Mouse (Mus musculus) induced T-regulatory cell, adult 2 months (primary cell): ENCODE measurements around the gene Vhl.

Experiments
- DNase-seq: peaks from one replicate; pipeline ENCODE4 v3.0.0-alpha.2; 2012; ENCODE audit warnings: low read depth

Vhl gene

DNA sequence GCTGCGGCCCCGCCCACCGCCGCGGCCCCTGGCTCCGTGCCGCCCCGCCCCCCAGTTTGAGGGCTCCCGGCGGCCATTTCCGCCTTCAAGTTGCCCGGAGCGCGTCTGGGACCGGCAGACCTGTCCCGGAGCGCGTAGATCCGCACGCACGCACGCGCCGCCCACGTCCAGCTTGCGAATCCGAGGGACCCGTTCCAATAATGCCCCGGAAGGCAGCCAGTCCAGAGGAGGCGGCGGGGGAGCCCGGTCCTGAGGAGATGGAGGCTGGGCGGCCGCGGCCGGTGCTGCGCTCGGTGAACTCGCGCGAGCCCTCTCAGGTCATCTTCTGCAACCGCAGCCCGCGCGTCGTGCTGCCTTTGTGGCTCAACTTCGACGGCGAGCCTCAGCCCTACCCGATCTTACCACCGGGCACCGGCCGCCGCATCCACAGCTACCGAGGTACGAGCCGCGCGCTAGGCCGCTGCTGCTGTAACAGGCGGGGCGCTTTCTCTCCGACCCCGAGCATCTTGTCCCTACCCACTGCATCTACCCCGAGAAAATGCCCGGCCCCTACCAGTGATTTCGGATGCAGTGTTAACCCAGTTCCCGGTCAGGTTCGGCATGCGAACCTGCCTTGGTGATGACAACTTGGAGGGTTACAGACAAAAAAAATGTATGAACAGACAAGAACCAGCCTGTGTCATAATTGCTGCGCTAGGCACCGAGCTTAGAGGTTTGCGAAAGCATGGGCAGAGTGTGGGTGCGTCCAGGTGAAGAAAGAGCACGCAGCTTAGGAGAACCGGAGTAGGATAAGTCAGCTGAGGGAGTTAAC is at the start of gene Vhl:
Gene Vhl, plus strand, starts transcription at position 19 of the 811 bp plus-strand sequence.
- DNase-seq, result peak; percentile 92

DNA sequence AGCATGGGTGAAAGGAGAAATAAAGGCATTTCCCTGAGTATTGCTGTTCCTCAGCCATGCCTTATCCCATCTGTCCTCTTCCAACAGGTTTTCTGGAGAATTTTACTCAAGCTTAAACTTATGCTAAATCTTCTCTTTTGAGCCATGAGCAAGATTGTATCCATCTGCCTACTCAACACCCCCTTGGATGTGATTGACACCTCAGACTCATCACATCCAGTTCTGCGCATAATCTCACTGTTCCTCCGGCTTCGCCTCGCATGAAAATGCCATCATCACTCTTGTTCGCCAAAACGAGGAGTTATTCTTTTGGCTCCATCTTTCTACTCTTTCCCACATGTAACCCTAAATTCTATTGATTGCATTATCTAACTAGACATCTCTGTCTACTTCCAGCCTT is 47.7 kb upstream of the Vhl start:
- DNase-seq, result no peak

DNA sequence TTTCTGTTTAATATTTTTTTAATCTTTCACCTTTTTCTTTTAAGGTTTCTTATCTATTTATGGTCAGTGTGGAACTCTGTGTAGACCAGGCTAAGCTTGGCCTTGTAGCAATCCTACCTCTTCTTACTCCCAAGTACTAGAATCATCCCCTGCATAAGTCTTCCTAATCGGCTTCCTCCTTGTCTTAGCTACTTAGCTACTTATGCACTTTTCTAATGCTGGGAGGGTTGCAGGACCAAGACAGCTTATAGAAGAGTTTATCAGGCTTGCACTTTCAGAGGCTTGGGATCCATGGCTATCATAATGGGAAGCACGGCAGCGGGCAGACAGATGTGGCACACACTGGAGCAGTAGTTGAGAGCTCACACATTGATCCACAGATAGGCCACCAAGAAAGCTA is 44.5 kb upstream of the Vhl start:
- DNase-seq, result no peak

DNA sequence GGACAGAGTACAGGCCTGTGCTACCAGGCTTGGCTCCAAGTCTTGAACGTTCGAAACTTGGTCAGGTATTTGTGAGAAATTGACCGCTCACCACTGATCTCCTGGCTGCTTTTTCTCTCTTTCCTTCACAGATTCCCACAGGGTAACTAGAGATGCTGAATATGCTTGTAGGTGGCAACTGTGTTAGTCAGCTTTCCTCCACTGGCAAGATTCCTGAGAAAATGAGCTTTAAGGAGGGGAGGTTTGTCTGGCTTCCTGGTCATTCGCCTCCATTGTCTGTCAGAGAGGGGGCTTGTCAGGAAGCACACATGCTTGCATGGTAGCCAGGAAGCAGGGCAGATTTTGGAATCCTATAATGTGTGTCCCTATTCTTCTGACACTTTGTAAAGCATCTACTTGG is 40.7 kb upstream of the Vhl start:
- DNase-seq, result no peak

DNA sequence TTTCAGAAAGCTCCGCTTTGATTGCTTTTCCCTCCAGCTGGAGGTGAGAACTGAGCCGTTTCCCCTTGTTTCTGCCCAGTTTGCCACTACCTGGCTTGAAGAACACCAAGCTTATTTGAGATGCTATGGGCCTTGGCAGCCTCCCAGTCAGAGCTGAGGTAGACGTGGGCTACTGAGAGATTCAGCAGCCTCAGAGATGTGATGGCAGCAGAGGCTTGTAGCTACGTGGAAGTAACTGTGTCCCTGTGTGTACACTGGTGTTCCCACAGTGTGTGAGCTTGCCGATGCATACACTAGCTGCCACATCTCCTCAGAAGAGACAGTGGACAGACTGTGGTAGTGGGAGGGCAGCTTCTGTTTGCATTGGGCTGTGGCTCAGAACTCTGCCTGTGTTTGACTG is 38.7 kb upstream of the Vhl start:
- DNase-seq, result no peak

DNA sequence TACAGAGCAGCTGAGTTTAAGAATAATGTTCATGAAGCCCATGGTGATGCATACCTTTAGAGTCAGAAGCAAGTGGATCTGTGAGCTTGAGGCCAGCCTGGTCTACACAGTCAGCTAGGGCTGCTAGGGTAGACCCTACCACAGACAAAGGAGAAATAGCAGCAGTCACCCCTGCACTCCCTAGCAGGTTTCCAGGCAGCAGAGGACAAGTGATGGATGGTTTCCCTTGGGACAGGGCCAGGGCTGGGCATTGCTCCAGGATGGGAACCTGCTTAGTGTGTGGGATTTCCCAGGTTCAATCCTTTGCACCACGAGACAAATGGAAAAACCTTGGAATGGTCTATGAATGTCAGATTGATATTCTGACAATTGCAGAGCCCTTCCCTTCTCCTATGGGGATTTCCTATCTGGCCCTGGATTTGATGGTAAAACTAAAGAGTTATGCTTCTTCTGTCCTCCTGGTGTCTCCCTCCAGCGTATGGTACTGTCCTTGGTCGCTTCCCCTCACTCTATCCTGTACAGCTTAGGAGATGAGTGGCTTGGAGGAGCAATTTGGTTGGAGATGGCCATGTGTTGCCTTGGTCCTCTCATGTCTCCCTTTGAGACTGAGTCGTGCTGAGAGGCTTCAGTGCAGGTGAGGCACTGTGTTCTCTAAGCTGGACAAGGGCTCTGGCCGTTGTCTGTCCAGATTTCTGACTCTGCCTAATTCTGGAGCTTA is 37.1 kb upstream of the Vhl start:
- DNase-seq, result no peak

DNA sequence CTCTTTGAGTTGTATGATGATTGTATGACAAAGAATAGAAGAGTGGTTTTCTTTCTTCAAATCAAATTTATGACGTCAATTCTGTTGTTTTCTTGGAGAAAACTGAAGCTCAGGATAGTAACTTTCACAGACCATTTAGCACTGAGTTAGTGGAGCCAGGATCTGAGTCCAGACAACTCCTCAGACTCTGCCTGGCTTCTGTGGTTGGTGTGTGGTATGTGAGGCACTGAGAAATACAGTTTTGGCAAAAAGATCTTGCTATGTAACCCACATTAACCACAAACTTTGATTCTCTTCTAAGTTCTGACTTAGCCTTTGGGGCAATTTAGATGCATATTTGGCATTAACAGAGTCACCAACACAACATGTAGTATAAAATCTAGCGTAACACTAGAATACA is 31.1 kb upstream of the Vhl start:
- DNase-seq, result no peak

DNA sequence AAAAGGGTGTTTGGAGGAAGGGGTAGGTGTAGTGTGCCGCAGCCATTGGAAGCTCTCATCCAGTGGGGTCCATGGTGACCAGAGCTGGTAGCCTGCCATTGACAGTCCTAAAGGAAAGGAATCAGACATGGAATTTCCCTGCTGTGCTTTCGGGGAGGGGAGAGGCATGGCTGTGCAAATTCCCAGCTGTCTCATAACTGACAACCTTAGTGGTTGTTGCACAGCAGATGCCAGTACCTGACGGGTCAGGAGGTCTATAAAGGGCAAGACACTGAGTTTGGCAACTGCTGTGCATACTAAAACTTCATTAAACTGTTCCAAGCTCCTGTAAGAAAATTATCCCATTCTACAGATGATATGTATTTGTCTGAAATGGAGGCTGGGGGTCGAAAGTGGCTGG is 25.8 kb upstream of the Vhl start:
- no peak for DNase-seq

DNA sequence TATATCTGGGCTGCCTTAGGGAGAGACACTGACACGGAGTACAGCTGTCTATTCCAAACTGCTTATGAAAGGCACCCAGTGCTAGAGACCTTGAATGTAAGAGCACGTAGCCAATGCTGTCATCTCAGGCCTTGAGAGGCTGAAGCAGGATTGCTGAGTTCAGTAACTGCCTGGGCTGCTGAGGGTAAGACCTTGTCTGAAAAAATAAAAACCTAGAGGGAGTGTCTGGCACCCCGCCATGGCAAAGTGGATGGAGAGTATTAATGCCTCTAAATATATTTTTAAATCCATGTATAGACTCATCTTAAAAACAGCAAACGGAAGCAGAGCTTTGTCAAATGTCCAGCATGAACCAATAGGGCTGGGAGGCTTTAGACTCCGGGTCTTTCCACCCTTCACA is 23.9 kb upstream of the Vhl start:
- DNase-seq, result no peak

DNA sequence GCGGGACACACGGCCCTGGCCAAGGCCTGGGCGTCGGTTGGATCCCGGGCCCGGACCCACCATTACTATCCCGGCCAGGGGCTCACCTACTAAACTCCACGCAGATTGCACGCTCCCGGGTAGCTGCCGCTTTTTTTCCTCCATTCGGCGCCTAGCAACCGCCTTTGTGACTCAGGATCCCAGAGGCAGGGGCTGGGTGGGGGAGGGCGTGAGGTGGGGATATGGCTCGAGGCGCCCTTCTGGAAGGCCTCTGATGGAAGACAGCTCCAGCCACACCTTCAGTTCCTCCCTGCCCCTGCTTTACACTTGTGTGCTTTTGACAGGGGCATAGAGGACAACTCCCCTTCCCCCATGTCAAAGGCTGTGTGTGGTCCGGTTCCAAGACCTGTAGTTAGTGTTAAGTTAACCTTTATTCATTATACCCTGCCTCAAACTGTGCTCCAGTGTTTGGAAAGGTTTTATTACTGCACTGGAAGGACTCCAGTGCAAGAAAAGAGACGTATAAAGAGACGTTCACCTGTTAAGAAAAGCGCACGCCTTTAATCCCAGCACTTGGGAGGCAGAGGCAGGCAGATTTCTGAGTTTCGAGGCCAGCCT is 23.1 kb upstream of the Vhl start, which contains the start of gene Fancd2os:
Gene Fancd2os, minus strand, starts transcription at position 173 of the 597 bp plus-strand sequence.
- DNase-seq, result no peak

DNA sequence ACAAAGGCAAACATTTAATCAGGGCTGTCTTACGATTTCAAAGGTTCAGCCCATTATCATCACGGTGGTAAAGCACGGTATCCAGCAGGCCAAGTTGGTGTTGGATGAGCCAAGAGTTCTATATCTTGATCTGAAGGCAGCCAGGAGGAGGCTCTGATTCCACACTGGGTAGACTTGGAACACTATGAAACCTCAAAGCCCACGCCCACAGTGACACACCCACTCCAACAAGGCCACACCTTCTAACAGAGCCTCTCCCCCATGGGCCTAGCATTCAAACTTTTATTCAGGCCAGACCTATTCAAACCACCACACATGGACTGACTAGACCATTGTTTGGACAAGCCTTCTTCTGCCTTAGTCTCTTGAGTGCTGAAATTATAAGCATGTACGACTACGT is 20.9 kb upstream of the Vhl start:
- peak; percentile 12 for DNase-seq

DNA sequence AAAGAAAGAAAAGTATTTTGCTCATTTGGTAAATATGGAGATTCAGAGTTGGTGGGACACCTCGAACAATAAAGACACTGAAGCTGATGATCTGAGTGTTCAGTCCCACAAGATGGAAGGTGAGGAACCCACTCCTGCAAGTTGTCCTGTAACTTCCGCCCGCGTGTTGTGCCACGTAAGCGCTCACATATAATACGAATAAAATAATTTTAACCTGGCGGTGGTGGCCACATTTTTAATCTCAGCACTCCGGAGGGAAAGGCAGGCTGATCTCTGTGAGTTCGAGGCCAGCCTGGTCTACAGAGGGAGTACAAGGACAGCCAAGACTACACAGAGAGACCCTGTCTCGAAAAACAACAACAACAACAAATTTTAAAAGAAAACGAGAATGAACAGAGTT is 19.8 kb upstream of the Vhl start:
- DNase-seq, result no peak

DNA sequence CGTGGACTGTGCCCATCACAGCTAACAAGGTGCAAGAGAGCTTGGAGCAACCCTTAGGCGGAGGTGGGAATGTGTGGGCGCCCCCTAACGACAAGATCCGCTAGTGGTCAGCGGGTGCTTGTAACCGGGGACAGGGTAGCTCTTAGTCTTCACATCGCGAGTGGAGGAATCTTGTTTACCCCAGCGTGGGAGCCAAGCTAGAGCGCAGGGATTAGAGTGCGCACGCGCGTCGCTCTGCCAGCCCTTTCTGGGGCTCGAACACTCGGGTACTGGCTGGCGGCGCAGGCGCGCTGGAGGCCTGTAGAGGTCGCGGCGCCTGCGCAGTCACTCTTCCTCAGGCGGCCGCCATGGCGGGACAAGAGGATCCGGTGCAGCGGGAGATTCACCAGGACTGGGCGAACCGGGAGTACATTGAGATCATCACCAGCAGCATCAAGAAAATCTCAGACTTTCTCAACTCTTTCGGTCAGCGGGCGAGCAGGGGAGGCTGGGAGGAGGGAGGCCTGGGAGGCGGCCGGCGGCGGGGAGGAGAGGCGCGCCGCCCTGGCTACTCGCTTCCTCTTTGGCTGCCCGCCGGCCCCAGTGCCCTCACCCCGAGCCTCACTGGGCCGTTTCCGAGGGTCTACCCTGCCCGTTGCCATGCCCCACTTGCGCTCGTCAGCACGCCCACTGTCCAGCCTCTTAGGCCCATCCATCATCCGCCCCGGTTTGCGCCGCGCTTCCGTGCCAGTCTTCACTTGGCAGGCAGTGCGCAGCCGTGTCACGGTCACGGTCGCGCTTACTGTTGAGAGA is 19.1 kb upstream of the Vhl start, which contains the start of gene Brk1:
Gene Brk1, plus strand, starts transcription at position 341 of the 792 bp plus-strand sequence.
- DNase-seq, result peak; percentile 92

DNA sequence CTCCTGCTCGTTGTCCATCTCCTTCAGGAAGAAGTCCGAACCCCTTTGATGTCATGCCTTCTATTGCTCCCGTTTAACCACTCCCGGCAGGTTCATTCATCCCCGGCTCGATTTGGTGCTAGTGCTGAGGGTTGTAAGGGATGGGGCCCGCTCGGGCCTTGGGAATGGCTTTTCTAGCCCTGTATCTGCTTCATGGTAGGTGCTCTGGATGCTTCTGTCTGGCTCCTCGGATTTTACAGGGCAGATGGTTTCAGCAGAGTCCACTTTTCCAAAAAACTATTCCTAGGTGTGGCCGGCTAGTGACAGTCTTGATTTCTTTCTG is 18.6 kb upstream of the Vhl start:
- DNase-seq, result no peak

DNA sequence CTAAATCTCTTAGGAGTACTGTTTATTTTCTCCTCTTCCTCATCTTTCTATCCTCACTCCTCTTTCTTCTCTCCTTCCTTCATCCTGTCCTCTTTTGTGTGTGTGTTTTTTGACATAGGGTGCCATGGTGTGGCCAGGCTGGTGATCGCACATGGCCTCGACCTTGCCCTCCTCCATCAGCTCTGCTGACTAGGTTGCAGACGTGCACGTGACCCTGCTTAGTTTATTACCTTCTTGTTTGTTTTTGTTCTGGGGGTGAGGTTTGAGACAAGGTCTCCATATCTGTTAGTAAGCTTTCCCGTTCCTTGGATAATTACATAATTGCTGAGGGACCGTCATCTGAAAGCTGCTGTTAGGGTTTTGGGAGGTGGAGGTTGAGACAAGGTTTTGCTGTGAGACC is 14.9 kb upstream of the Vhl start:
- no peak for DNase-seq

DNA sequence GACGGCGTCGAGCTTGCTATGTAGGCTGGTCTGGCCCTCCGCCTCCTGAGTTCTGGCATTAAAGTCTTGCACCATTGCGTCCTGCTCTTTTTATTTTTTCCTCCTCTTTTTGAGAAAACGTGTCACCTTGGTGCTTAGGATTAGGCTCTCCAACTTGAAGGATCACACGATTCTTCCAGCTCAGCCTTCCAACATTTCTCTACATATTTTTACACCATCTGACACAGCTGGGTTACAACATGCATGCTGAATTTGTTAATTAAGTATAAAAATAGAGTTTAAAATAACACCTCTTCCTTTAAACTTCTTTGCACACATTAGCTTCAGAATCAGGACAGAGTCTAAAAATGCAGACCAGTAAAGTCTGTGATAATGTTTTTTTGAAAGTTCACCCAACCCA is 14.5 kb upstream of the Vhl start:
- DNase-seq, result no peak

DNA sequence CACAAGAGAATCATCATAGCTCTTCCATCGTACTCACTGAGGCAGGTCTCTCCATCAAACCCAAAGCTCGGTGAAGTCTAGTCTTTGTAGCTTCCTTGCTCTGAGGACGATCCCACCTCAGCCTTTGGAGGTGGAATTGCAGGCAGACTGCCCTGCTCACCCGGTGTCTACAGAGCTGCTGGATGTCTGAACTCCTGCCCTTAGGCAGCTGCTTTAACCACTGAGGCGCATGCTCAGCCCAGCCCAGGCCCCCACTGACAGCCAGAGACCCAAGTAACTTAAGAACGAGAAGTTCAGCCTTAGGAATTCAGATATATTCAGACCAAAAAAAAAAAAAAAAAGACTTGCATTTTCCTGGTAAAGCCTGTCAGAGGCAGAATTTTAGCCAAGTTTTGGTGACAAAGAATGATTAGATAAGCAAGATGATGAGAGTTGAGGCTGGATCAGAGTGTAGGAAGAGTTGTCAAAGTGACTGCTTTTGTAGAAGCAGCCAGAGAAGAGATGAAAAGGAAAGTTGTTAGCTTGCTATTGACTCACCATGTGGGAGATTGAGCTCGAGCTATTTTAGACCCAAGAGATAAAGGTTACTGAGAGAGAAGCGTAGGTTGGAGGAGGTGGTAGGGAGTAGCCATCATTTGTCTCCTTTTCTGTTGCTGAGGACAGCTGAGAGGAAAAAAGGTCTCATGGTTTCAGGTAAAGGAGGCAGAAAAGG is 11.3 kb upstream of the Vhl start:
- DNase-seq, result no peak

DNA sequence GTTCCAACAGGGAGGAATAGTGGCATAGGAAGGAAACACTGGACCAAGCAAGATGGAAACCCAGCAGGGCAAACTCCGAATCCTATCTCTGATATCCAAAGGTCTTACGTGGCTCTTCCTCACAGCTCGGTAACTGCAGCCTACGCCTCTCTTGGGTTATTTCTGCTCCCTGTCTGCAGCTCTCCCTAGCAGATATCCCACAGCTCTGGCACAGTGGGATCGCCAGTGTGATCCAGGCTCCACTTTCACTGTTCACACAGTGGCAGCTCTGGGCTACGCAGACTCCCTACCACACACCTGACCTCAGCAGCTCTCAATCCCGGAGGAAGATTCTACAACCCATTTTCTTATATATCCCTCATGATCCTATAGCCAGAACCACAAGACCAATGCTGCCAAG is 9.6 kb upstream of the Vhl start:
- no peak for DNase-seq

DNA sequence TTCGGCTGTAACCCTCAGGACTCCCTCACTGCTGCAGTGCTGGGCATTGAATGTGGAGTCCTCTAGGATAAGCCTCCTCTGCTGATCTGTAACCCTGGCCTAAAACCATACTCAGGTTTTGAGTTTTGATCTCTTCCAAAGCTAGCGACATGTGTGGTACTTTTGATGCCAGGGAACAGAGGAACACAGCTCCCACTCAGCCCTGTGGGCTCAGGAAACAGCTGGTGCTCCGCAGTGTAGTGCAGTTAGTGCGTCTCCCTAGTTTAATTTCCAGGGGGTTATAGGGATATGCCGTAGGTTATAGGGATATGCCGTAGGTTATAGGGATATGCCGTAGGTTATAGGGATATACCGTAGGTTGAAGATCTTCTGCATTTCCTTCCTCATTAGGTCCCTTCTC is 8.8 kb upstream of the Vhl start:
- DNase-seq, result no peak

DNA sequence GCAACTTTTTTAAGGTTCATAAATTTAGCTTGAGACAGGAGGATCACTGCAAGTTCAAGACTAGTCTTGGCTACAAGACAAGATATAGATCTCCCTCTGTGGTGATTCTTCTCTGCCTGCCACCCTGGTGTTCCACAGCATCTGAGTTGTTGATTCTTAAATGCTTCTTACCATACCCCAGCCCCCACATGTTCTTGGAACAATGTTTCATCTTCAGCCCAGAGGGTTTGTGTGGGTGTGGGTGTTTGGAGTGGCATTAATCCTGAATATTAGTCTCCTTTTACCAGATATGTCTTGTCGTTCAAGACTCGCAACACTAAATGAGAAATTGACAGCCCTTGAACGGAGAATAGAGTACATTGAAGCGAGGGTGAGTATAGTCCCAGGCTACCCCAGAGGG is 8.3 kb upstream of the Vhl start:
- DNase-seq, result no peak

DNA sequence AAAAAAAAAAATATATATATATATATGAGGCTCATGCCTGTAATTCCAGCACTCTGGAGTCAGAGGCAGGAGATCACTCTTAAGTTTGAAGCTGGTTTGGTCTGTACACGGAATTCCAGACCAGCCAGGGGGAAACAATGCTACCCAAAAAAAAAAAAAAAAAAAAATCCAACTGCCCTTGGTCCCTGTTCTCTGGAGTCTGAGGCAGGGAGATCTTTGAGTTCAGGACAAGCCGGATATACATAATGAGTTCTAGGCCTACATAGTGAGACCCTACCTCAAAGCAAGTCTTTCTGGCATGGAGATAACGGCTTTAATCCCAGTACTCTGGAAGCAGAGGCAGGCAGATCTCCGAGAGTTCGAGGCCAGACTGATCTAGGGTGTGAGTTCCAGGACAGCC is 373 bp upstream of the Vhl start:
- no peak for DNase-seq
